Mouse (Mus musculus) stomach, embryonic 16.5 days (tissue): ENCODE measurements around the gene Akt1. TPM values are rescaled to one million over a fixed set of nuclear protein-coding genes. Genes with fewer than 3 reads are reported as not detected.

Experiments
- ATAC-seq: fragments of 200-750 bp; cut with Nextera tagmentation; 2 replicates; pipeline ENCODE4 v1.8.0; 2017; ENCODE audit warnings: moderate number of reproducible peaks, moderate TSS enrichment; ENCODE audit not compliant: insufficient read depth, low FRiP score
- H3K27ac ChIP-seq: fragments of 300-500 bp; sonication (generic); 2 replicates; pipeline ENCODE4 v1.5.1; 2014; ENCODE audit warnings: low read length
- H3K27me3 ChIP-seq: fragments of 300-500 bp; sonication (generic); 2 replicates; pipeline ENCODE4 v1.6.1; 2014; ENCODE audit warnings: low read length, control low read depth, mixed read lengths; ENCODE audit not compliant: control insufficient read depth, insufficient read depth
- H3K36me3 ChIP-seq: fragments of 300-500 bp; sonication (generic); 2 replicates; pipeline ENCODE4 v1.6.1; 2014; ENCODE audit warnings: low read length; ENCODE audit not compliant: control insufficient read depth, insufficient read depth
- H3K4me1 ChIP-seq: fragments of 300-500 bp; sonication (generic); 2 replicates; pipeline ENCODE4 v1.6.1; 2014; ENCODE audit warnings: low read length, control low read depth, mixed read lengths; ENCODE audit not compliant: control insufficient read depth, insufficient read depth
- H3K4me2 ChIP-seq: fragments of 300-500 bp; sonication (generic); 2 replicates; pipeline ENCODE4 v1.6.1; 2014; ENCODE audit warnings: low read depth, low read length, mixed read lengths
- H3K4me3 ChIP-seq: fragments of 300-500 bp; sonication (generic); replicated peaks from 2 replicates; pipeline ENCODE4 v1.5.1; 2014; ENCODE audit warnings: mild to moderate bottlenecking, low read length
- H3K9ac ChIP-seq: fragments of 300-500 bp; sonication (generic); 2 replicates; pipeline ENCODE4 v1.6.1; 2014; ENCODE audit warnings: low read length
- H3K9me3 ChIP-seq: fragments of 300-500 bp; sonication (generic); replicated peaks from 2 replicates; pipeline ENCODE4 v1.6.1; 2016; ENCODE audit warnings: low read length, control low read depth; ENCODE audit not compliant: control insufficient read depth
- WGBS: fragments of 180-500 bp; shearing (Covaris S2); extraction: QIAGEN DNeasy Blood & Tissue Kit; methylation state at CpG from one replicate; pipeline ENCODE4 v1.1.7; 2014; 5-methylcytosine and 5-hydroxymethylcytosine counted together
- polyA plus RNA-seq: library from polyadenylated mRNA; unstranded; fragments of >200 nt; fragmentation: Nextera tagmentation; extraction: Ambion mirVana; gene quantifications from 2 replicates; pipeline ENCODE4 v1.2.1, GENCODE M21; 2015

Gene Akt1
- polyA plus RNA-seq, 1 experiment from 2014 or later: 50.7 TPM

DNA sequence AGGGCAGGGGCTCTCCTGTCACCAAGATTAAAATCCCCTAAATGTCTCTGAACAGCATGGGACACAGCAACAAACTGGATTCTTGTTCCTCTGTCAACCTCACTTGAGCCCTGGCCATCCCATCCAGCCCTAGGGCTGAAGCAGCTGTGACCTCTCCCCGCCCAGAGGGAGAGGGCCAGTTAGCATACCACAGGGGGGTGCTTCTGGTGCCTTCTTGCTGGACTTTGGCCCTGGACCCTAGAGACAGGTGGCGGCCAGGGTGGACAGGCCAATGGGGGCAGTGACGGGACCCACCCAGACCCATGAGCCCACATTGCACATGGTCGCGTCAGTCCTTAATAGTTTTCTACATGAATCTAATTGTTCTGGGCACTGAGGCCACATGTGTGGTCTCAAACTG lies 20.6 kb downstream of the Akt1 start:
- Histone ChIP-seq H3K27ac (no peak overlapping the region; the same call in 1 of the 2 replicates), H3K9ac (no peak overlapping the region), H3K27me3 (no peaks in the 10 kb centered on the region), H3K9me3 (no peaks in the 10 kb centered on the region), H3K4me1 (peaks cover 10% of the 10 kb centered on the region; the same call in 1 of the 2 replicates), H3K36me3 (peaks cover 42% of the 10 kb centered on the region), H3K4me3 (no peak overlapping the region), H3K4me2 (no peak overlapping the region)
- ATAC-seq: no peak
- 89% methylated on average over 5 of the region's 5 CpGs for WGBS

DNA sequence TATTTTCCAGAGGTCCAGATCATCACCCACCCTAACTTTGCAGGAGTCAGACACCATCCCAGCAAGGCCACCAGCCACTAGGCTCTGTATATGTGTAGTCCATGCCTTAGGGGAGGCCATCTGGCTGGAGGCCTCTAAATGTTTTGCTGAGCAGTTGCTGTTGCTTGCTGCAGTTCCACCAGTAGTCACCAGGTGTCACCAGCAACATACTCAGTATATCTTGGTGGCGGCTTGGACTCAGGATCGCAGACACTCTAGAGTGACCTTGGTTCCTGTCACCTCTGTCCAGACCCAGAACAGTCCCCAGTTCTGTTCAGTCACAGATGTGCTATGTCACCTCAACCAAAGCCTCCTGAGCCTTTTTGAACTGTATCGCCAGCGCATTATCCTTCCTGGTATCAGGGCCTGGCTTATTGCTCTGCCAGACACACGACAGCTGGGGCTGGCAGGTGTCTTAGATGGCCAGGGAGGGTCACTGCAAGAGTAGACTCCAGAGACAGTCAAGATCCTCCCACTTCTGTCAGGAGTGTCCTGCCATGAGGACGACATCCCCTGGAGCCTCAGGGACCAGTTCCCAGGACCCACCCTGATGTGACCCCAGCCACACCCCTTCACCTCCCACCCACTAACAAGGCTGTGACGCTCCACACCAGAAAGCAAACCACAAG lies 21.4 kb downstream of the Akt1 start:
- no peaks in the 10 kb centered on the region for H3K9me3 ChIP-seq
- no peaks in the 10 kb centered on the region for H3K27me3 ChIP-seq
- H3K9ac ChIP-seq: no peak overlapping the region
- H3K36me3 ChIP-seq: peaks cover 35% of the 10 kb centered on the region
- WGBS: 36% methylated on average over 7 of the region's 7 CpGs
- H3K4me2 ChIP-seq: no peak overlapping the region
- ATAC-seq: peak; percentile 54
- 0 out of 2 replicates have a peak overlapping the region, but pooled peaks have one; percentile 17 for H3K27ac ChIP-seq
- H3K4me1 ChIP-seq: peaks cover 10% of the 10 kb centered on the region; the same call in 1 of the 2 replicates
- H3K4me3 ChIP-seq: no peak overlapping the region

DNA sequence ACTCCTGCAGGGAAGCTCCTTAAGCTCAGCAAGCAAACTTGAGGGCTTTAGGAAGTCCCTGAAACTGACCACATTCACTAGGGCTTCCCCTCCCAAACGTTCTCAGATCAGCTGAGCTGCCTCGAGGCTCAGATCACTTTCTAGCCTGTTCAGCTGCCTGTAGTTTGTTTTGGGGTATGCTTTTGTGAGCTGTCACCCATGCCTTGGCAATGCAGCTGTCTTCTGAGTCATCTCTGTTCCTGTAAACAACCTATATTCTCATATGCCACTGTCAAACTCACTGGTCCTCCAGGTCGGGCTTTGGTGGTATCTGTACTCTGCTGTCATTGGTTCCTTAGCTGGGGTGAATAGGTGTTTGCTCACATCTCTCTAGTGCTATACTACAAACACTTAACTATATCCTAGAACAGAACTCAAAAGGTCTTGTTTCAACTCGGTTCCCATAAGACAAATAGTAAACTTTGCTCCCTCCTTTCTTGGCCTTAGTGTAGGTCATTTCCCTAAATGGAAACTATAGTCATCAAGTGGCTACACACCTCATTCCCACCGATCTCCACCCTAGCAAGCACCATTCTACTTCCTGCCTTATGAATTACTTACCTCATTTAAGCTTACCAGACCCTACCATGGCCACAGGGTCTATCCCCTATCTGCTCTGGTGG lies 22.8 kb downstream of the Akt1 start:
- peaks cover 10% of the 10 kb centered on the region; the same call in 1 of the 2 replicates for H3K4me1 ChIP-seq
- H3K27ac ChIP-seq: no peak overlapping the region
- peaks cover 25% of the 10 kb centered on the region for H3K36me3 ChIP-seq
- WGBS: 74% methylated on average over 5 of the region's 5 CpGs
- no peak for ATAC-seq
- H3K4me3 ChIP-seq: no peak overlapping the region
- no peaks in the 10 kb centered on the region for H3K27me3 ChIP-seq
- no peaks in the 10 kb centered on the region for H3K9me3 ChIP-seq
- no peak overlapping the region for H3K4me2 ChIP-seq
- H3K9ac ChIP-seq: no peak overlapping the region

DNA sequence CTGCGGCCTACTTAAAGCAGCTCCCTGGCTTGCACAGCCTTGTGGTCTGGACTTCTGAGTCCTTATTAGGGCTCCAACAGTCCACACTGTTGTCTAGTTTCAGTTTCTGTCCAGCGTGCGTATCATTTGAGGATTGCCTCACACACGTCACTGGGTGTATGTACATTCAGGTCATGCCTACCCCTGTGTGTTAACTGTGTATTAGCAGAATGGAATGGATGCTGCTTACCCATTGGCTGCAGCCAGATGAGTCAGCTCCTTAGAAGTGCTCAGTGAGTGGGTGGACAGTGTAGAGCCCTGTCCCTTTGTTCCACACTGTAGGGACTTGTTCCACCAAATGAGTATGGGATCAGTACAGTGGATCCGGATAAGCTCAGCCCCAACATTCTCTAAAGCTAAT lies 26.6 kb downstream of the Akt1 start:
- Histone ChIP-seq H3K36me3 (peaks cover 6% of the 10 kb centered on the region; the same call in 1 of the 2 replicates), H3K9me3 (no peaks in the 10 kb centered on the region), H3K4me1 (peaks cover 14% of the 10 kb centered on the region), H3K27me3 (no peaks in the 10 kb centered on the region), H3K27ac (no peak overlapping the region), H3K4me2 (no peak overlapping the region), H3K9ac (no peak overlapping the region), H3K4me3 (no peak overlapping the region)
- WGBS: 90% methylated on average over 5 of the region's 5 CpGs
- no peak for ATAC-seq

DNA sequence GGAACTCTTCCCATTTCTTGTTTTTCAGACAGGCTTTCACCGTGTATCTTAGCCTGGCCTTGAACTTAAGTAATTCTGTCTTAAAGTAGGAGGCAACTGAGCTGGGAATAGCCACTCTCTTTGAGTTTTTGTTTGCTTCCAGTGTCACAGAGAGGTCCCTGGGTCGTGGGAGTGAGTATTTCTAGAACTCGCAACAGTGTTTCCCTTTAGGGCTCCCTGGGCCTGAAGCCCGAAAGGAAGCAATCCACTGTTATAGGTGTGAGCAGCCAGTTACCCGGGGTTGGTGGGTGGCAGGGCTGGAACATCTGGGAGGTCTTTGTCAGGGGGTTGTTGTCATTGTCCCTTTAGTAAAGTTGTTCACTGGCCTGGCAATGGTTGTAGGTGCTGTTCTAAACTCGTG lies 28.5 kb downstream of the Akt1 start:
- 46% methylated on average over 6 of the region's 6 CpGs for WGBS
- H3K9me3 ChIP-seq: no peaks in the 10 kb centered on the region
- H3K36me3 ChIP-seq: no peaks in the 10 kb centered on the region; the same call in 1 of the 2 replicates
- peak overlapping the region; percentile 67 for H3K4me3 ChIP-seq
- H3K27me3 ChIP-seq: no peaks in the 10 kb centered on the region
- no peak overlapping the region; the same call in 1 of the 2 replicates for H3K27ac ChIP-seq
- H3K4me1 ChIP-seq: peaks cover 14% of the 10 kb centered on the region
- H3K4me2 ChIP-seq: peak overlapping the region; percentile 74
- H3K9ac ChIP-seq: peak overlapping the region; percentile 89
- ATAC-seq: no peak

DNA sequence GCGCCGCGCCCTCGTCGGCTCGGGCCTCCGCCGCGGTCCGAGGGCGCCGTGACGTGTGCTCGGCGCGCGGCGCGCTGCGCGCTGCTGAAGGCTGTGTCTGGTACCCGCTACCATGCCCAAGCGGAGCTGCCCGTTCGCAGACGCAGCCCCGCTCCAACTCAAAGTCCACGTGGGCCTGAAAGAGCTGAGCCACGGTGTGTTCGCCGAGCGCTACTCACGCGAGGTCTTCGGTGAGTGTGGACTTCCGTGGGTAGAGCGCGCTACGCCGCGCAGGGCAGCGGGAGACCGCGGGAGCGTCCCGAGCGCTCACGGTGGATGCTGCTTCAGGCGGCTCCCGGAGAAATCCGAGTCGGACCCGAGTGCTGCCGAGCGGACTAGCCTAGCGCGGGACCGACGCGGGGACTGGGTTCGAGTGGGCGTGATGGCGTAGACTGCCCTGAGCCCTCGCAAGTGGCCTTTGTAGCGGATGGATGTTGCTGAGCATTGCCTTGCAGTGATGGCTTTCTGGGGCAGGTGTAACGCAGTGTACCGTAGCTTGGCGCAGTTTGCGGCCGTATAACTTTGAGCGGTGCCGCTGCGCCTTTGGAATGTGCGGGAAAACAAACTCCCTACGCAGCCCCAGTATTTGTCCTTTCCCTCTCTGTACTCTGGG lies 29.7 kb downstream of the Akt1 start:
- peak; percentile 15; the same call in 1 of the 2 replicates for ATAC-seq
- no peaks in the 10 kb centered on the region; the same call in 1 of the 2 replicates for H3K36me3 ChIP-seq
- under 1% methylated on average over 75 of the region's 75 CpGs for WGBS
- peak overlapping the region; percentile 89 for H3K9ac ChIP-seq
- no peaks in the 10 kb centered on the region for H3K27me3 ChIP-seq
- H3K4me2 ChIP-seq: peak overlapping the region; percentile 74
- peak overlapping the region; percentile 90 for H3K27ac ChIP-seq
- no peaks in the 10 kb centered on the region for H3K9me3 ChIP-seq
- H3K4me3 ChIP-seq: peak overlapping the region; percentile 67
- H3K4me1 ChIP-seq: peaks cover 14% of the 10 kb centered on the region

DNA sequence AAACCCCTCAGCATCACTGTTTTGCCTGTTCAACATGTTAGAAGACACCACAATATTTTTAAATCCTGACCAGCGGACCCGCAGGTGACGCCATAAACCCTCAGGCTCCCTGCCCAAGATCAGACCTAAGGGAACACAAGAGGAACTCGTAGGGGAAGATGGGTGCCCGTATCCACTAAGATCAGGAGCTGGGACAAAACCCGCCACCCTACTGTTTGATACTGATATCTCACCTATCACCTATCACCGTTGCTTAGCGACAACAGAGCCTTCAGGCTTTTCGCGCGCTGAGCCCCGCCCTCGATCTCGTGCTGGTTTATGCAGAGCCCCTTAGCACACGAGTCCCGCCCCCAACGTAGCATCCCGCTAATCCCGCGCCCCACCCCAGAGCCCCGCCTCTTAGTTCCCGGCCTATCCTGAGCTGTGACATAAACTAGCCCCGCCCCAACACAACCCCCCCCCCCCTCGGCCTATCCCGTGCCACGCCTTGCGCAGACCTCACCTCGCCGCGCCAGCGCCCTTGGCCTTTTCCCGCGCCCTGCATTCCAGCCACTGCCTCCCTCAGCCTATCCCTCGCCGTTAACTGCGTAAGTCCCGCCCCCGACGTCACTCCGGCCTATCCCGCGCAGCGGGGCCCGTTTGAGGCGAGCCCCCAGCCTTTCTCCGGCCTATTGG lies 30.4 kb downstream of the Akt1 start, which contains the start of gene Siva1:
Gene Siva1, plus strand, starts transcription at position 500 of the 675 bp plus-strand sequence.
- peak; percentile 96 for ATAC-seq
- Histone ChIP-seq H3K27me3 (no peaks in the 10 kb centered on the region), H3K4me3 (peak within 1 kb of the TSS; percentile 67), H3K4me1 (peaks cover 14% of the 10 kb centered on the region), H3K4me2 (peak within 1 kb of the TSS; percentile 74), H3K36me3 (no peaks in the 10 kb centered on the region; the same call in 1 of the 2 replicates), H3K9ac (peak within 1 kb of the TSS; percentile 89), H3K9me3 (no peaks in the 10 kb centered on the region), H3K27ac (peak within 1 kb of the TSS; percentile 90)
- WGBS: 2% methylated on average over 46 of the region's 46 CpGs

DNA sequence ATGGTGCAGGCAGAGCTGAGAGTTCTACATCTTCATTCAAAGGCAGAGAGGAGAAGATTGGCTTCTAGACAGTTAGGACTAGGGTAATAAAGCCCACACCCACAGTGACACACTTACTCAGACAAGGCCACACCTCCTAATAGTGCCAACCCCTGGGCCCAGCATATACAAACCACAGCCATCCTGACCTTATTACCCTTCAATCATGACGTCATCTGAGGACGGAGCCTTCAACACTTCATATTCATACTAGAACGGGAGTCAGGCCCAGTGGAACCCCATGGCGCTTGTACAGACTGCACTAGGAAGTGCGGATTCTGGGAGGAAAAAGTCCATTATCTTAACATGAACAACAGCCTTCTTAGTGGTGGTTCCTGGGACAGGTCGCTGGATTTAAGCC lies 31.6 kb downstream of the Akt1 start:
- Histone ChIP-seq H3K27ac (no peak overlapping the region), H3K9ac (no peak overlapping the region), H3K27me3 (no peaks in the 10 kb centered on the region), H3K4me3 (no peak overlapping the region), H3K9me3 (no peaks in the 10 kb centered on the region), H3K4me2 (no peak overlapping the region), H3K36me3 (no peaks in the 10 kb centered on the region), H3K4me1 (peaks cover 14% of the 10 kb centered on the region)
- ATAC-seq: no peak
- 88% methylated on average over 6 of the region's 6 CpGs for WGBS
